Mouse (Mus musculus) adrenal gland, postnatal 25 days (tissue): ENCODE data around the gene Tlr13. TPM values are rescaled to one million over a fixed set of nuclear protein-coding genes. Genes with fewer than 3 reads are reported as not detected.
"Not testable (repeated sequence)": the region's sequence is repeated elsewhere in the genome, so short reads cannot be mapped to it uniquely, and the experiment has no call there.

Experiments
- DNase-seq: peaks from one replicate; pipeline ENCODE4 v3.0.0; 2021; ENCODE audit warnings: mixed read lengths
- total RNA-seq: library from RNA; stranded (reverse); gene quantifications from 2 replicates; pipeline ENCODE4 v1.2.3, GENCODE M21; 2021

Gene Tlr13
- total RNA-seq, 1 experiment from 2014 or later, result 1.3 TPM

- DNase-seq, result peak; percentile 87
Observed at GRCm38 (mm10) chrX:106186713-106187649, 44.0 kb downstream of the Tlr13 start, which contains the start of gene Pgk1. Pgk1 (plus strand) TSS chrX:106187100.

GRCm38 (mm10) chrX:106187737-106188136, 44.7 kb downstream of the Tlr13 start:
- peak; percentile 15 for DNase-seq

GRCm38 (mm10) chrX:106189356-106189755, 46.4 kb downstream of the Tlr13 start:
- no peak for DNase-seq

GRCm38 (mm10) chrX:106190091-106190490, 47.1 kb downstream of the Tlr13 start:
- no peak for DNase-seq

- DNase-seq, result not testable (repeated sequence)
Observed at GRCm38 (mm10) chrX:106194361-106194760, 51.4 kb downstream of the Tlr13 start.

GRCm38 (mm10) chrX:106197308-106197707, 54.3 kb downstream of the Tlr13 start:
- DNase-seq, result no peak

GRCm38 (mm10) chrX:106198904-106199303, 55.9 kb downstream of the Tlr13 start:
- DNase-seq, result no peak

GRCm38 (mm10) chrX:106209100-106209499, 66.1 kb downstream of the Tlr13 start:
- DNase-seq, result no peak

Other genes with a start within 250 kb of the Tlr13 start
- gene Atrx, start 213.8 kb upstream of the Tlr13 start, total RNA-seq, result 146 and 148 TPM in 2 replicates
- gene Magt1, start 131.3 kb upstream of the Tlr13 start, total RNA-seq, result 43.5 and 50.5 TPM in 2 replicates
- 355 and 360 TPM in 2 replicates for gene Cox7b, start 127.5 kb upstream of the Tlr13 start, total RNA-seq
- 43.6 and 44.9 TPM in 2 replicates for gene Atp7a, start 115.9 kb upstream of the Tlr13 start, total RNA-seq
- 218 and 234 TPM in 2 replicates for gene Pgk1, start 43.9 kb downstream of the Tlr13 start, total RNA-seq
- 16.4 and 16.8 TPM in 2 replicates for gene Taf9b, start 78.0 kb downstream of the Tlr13 start, total RNA-seq
- not detected in 2 replicates for gene Fnd3c2, start 112.2 kb downstream of the Tlr13 start, total RNA-seq